Mouse (Mus musculus): ENCODE results near the gene Il11. TPM values are rescaled to one million over a fixed set of nuclear protein-coding genes. Genes with fewer than 3 reads are reported as not detected.

The Il11 gene
- total RNA-seq, 2 experiments from 2014 or later, result not detected

DNA sequence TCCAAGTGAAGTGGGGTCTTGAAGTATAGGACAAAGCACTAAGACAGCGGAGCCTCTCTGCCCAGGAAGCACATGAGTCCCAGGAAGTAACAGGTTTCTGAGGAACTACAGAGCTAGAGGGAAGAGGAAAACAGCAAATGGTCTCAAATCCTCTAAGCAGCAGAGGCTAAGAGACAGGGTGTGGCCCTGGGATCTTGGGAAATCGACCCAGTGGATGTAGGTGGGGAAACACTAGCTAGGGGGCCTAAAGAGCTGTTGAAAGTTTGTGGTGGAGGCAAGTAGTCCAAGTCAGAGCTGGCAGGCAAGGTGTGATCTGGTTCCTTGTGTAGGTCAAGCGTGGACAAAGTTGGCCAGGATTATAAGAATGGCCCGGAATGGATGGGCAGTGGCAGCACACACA, 34.3 kb downstream of the Il11 start:
- DNase-seq, result no peak
- intact Hi-C loops (cut with DNase I), result no loop called here

DNA sequence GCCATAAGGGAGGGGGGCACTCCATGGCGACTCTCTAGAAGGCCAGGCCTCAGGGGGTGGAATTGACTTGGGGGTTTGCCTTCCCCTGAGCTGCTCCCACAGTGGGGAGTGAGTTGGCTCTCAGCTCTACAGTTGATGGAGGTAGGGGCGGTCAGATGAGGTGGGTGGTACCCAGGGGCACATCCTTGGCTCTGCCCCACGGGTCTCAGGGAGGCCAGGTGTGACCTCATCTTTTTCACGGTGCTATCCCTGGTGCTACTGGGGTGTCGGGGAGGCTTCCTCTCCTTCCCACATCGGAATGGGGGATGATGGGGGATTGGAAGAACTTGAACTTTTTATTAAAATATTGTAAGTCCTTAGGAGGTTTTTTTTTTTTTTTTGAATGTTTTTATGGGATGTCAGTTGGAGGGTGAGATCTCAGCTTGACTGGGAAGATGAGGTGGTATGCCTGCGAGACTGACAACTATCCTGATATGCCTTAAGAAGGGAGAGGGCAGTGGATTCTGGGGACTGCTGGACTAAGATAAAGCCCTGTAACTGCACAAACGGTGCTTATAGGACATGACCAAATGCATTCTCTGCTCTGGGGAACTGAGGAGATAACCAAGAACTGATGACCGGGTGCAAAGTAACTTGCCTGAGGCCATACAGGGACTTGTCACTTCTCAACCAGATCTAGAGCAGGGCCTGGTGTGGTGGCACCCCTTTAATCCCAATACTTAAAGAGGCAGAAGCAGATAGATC, 35.3 kb downstream of the Il11 start:
- intact Hi-C loops (cut with DNase I), result no loop called here
- DNase-seq, result no peak

DNA sequence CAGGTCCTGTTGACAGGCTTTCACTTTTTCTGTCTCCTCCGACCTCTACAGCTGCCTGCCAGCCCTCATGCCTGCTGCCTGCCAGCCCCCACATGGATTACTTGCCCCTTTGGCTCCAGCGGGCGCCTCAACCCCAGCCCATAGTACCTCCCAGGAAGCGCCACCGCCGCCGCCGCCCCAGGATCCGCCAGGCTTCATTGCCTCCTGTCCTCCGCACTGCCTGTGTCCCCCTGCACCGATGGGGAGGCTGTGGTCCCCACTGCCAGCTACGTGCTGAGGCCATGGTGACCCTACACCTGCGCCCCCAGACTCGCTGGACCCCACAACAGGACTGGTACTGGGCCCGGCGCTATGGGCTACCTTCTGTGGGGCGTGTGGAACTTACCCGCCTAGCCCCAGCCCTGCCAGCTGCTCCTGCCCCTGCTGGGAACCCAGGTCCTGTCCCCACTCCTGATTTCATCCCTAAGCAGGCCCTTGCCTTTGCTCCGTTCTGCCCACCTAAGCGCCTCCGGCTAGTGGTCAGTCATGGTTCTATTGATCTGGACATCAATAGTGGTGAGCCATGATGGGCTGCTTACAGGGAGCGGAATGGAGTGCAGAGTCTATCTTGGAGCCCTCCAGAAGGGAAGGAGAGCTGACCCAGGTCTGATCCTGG, 36.2 kb downstream of the Il11 start:
- intact Hi-C loops (cut with DNase I), result no loop called here
- no peak for DNase-seq

DNA sequence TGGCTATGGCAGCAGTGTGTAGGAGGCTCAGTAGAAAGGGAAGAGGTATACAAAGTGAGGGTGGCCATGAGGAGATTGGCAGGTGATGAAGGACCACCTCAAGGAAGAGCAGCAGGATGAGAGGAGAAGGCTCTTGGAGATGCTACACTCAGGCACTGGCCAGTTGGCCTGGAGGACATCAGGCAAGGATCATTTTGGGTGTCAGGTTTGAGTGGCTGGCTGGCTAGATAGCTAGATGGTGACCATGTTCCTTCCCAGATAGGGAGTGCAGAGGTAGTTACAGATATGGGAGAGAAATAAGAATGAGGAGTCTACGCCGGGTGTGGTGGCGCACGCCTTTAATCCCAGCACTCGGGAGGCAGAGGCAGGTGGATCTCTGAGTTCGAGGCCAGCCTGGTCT, 37.8 kb downstream of the Il11 start:
- no peak for DNase-seq
- intact Hi-C loops (cut with DNase I), result no loop called here

- DNase-seq, result no peak
- intact Hi-C loops (cut with DNase I), result no loop called here
These were observed 39.3 kb downstream of the Il11 start for GRCm38 (mm10) chr7:4743354-4743753.

GRCm38 (mm10) chr7:4742482-4742819, 40.2 kb downstream of the Il11 start:
- intact Hi-C loops (cut with DNase I), result no loop called here
- no peak for DNase-seq

DNA sequence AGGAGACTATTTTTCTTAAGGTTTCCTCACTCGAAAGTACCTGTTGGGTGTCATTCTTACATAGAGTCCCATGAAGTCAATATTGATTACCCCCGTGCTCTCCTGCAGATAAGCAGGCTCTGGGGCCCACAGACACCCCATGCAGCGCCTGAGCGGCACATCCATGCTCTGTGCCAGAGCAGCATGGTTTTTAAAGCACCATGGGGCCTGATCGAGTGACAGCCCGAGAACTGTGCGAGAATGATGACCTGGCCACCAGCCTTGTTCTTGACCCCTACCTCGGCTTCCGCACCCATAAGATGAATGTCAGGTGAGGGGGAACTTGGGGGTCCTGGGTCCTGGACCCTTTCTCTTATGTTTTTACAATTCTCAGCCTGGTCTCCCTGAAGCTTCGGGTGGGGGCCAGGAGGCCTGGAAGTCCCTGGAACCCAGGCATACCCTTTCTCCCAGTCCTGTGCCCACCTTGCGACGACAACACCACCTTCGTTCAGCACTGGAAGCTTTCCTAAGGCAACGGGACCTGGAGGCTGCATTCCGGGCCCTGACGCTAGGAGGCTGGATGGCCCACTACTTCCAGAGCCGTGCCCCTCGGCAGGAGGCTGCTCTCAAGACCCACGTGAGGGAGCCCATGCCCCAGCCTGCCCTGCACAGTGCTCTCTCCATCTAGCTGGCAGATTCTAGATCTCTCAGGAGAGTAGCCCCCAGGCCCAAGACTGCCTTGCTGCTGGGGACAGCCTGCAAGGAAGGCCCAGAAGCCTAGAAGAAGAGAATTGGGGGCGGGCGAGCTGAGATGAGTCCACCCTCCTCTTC, 40.8 kb downstream of the Il11 start:
- no peak for DNase-seq
- intact Hi-C loops (cut with DNase I), result loop anchor here (2.0 kb wide), 2 partner anchors 47 to 57 kb away; partner anchors contain the start of genes Hspbp1 and Tmem238

GRCm38 (mm10) chr7:4741151-4741550, 41.5 kb downstream of the Il11 start:
- DNase-seq, result peak; percentile 43 to 58
- intact Hi-C loops (cut with DNase I), result loop anchor here (2.0 kb wide), 2 partner anchors 48 to 56 kb away; partner anchors contain the start of genes Hspbp1 and Tmem238

DNA sequence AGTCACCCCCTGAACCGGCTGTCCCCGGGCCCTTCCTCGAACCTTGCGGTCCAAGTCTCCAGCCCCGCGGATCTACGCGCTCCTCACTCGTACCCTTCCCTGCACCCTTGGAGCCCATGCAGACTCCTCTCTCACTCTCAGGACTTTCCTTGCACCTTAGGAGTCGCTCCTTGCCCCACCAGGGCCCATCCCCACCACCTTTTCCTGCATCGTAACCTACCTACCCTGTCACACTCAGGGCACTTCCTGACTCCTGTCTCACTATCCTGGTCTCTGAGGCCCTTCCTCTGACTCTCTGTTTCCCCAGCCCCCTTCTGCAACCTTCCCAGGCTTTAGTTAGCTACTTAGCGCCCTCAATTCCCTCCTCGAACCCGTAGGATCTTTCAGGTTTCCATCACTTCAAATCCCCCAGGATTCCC, 42.3 kb downstream of the Il11 start:
- no peak for DNase-seq
- intact Hi-C loops (cut with DNase I), result loop anchor here (2.0 kb wide), 2 partner anchors 48 to 56 kb away; partner anchors contain the start of genes Hspbp1 and Tmem238

- peak; percentile 94 to 96 for DNase-seq
- intact Hi-C loops (cut with DNase I), result loop anchor here (2.0 kb wide), 2 partner anchors 49 to 55 kb away; partner anchors contain the start of genes Hspbp1 and Tmem238
These were observed 42.9 kb downstream of the Il11 start, which contains the start of gene Kmt5c for GRCm38 (mm10) chr7:4739544-4740275. Gene Kmt5c, plus strand, starts transcription at chr7:4740115.

DNA sequence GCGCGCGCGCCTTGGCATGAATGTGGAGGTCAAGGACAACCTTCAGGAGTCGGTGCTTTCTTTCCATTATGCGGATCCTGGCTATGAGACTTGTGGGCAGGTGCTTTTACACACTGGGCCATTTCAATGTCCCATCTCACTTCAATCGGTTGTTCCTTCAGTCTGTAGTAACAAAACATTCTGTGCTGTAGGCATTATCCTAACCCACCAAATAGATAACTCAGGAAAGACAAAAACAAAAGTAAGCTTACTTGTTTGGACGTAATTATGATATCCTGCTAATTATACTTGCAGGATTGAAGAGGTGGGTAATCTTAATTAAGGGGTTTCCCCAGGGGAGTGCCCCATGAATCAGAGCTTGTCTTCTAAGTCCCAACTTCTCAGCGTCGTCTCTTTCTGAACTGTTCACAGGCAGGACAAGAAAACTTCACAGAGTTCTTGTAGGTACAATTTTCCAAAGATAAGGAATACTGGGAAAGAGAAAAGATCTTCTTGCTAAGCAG, 43.6 kb downstream of the Il11 start:
- DNase-seq, result no peak
- intact Hi-C loops (cut with DNase I), result no loop called here

GRCm38 (mm10) chr7:4732968-4733392, 49.7 kb downstream of the Il11 start:
- no peak for DNase-seq
- intact Hi-C loops (cut with DNase I), result no loop called here

DNA sequence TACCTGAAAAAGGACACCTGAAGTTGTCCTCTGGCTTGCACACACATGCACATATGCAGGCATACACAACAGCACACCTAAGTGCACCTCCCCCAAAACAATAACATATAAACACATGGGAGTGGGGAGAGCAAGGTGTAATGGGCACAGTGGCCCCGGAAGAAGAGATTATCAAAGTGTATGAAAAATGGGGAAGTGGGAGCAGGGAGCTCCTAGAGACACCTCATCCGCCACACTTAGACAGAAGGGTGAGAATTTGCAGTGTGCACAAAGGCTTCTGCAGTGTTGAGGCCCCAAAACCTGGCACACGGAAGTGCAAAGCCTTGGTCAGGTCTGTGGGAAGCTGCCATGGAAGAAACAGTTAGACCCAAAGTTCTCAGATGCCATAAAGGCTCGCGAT, 51.6 kb downstream of the Il11 start:
- intact Hi-C loops (cut with DNase I), result no loop called here
- DNase-seq, result no peak

DNA sequence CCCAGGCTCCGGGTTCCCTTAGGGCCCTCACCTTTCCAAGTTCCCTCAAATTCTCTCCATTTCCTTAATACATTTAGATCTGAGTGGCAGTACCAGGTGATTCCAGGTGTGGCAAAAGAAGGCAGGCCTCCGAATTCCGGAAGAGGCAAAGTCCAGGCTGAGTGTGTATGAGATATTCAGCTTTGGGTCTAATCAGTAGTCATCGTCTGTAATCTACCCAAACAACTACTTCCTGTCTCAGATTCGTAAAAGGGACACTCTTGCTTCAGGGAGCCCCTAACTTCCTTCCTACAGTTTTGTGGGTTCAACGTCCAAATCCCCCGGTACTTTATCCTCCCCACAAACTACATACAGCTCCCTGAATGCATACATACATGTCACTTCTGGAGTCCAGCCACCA, 57.5 kb downstream of the Il11 start, which contains the start of gene Tmem150b:
Gene Tmem150b, minus strand, starts transcription at position 81 of the 400 bp plus-strand sequence.
- intact Hi-C loops (cut with DNase I), result no loop called here
- DNase-seq, result no peak

DNA sequence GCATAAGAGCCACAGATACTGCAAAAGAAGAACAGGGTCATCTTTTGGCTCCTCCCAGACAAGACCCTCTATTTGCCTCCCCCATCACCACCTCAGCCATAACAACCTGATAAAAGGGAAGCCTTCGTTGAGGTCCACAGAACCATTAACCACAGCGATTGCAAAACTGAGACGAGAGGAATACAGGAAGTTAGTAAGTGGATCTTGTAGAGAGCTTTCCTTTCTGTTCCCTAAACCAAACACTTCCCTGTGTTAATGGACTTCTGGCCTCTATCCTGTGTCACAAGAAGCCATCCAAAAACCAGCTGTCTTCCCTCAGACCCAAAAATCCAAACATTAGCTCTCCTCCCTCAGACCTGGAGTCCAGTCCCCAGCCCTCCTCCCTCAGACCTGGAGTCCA, 58.3 kb downstream of the Il11 start:
- intact Hi-C loops (cut with DNase I), result no loop called here
- DNase-seq, result no peak

GRCm38 (mm10) chr7:4723508-4723907, 59.2 kb downstream of the Il11 start:
- DNase-seq, result no peak
- intact Hi-C loops (cut with DNase I), result no loop called here
